Mouse (Mus musculus): ENCODE results near the gene Ccr1.
"Not testable (repeated sequence)": the region's sequence is repeated elsewhere in the genome, so short reads cannot be mapped to it uniquely, and the experiment has no call there.

Gene Ccr1

DNA sequence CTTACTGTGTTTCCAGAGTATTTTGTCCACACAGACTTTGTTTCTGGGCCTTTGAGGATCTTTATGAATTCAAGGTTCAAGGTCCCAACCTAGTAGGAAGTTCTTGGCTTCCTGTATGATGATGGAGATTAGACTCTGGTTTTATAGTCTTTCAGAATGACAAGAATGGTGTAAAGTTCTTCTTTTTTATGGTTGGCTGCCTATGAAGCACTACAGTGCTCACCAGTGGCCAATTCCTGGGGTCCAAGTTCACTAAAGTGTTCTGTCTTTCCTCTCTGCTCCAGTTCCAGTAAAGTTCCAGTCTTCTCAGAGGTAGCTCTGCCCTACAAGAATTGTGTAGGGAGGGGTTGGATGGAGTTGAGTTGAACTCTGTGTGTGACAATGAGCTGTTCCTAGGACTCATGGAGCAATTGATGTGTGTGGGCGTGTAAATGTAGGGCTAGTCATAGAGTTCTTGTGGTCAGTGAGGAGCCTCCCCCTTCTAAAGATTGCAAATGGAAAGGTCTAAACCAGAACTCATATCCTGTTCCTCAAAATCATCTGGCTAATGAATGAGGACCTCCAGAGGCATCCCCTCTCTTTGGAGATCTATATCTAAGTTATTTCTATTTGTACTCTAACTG is at the start of gene Ccr1:
TSS of gene Ccr1 (minus strand) at position 403 of the 623 bp plus-strand sequence.
- DNase-seq: no peak

DNA sequence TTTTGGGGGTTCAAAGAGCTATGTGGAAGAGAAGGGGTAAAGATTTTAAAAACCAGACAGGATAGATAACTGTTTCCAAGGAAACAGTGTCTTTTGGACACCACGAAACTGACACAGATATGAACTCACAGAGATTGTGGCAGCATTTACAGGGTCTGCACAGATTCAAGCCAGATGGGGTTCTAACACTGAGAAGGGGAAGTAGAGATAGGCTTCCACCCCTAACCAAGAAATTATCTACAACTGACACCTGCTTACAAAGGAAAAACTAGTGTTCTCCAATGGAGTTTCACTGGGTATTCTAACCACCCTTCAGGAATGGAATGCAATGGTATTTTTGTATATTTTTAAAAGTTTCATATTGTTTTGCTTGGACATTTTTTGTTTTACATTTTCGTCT is 47.6 kb upstream of the Ccr1 start:
- DNase-seq: no peak

DNA sequence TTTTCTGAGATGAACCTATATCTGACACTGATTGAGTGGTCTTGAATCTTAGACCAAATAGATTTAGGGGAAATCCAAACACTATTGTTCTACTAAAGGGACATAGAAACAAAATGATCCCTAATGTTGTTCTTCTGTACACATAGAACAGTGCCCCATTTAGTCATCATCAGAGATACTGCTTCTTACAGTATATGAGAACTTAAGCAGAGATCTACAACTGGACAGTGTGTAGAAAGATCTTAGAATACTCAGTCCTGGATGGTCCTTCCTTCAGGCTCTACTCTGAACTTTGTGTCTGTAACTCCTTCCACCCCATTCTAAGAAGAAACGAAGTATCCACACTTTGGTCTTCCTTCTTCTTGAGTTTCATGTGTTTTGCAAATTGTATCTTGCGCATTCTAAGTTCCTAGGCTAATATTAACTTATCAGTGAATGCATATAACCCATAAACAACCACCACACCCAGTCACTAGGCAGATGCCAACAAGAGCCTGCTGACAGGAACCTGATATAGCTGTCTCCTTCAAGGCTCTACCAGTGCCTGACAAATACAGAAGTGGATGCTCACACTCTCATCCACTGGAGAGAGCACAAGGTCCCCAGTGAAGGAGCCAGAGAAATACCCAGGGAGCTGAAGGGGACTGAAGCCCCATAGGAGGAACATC is 46.6 kb upstream of the Ccr1 start:
- no peak for DNase-seq

DNA sequence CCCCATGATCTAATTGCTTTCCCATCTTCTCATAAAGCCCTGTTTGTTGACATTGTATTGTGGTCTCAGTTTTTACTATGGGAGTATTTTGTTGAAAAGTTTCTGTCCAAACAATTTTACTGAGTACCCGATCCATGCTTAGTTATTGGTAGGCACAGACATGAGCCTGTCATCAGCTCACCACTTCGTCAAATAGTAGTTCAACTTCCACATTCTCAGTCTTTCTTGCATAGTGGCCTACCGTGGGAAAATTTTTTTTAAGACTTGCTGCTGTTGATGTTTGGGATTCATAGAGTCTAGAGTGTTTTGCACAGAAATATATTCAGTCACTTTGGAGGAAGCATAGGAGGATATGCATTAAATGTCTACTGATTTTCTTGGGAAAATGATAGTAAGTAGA is 44.8 kb upstream of the Ccr1 start:
- DNase-seq: no peak

DNA sequence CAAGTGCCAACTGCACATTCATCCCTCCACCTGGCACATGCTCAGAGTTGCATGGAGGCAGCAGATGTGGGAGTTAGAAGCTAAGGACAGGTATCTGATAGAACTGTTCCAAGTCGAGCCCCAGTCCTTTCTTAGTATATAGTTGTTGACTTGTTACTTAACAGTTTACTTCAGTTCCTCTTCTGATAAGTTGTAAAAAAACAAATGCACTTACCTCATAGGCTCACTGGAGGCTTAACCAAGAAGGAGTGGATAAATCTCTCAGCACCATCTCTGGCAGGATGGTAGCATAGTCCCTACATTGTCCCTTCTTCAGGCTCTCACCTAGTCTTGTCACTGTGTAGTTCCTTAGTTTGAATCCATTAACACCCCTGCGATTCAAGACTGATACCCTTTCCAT is 44.2 kb upstream of the Ccr1 start:
- DNase-seq: no peak

DNA sequence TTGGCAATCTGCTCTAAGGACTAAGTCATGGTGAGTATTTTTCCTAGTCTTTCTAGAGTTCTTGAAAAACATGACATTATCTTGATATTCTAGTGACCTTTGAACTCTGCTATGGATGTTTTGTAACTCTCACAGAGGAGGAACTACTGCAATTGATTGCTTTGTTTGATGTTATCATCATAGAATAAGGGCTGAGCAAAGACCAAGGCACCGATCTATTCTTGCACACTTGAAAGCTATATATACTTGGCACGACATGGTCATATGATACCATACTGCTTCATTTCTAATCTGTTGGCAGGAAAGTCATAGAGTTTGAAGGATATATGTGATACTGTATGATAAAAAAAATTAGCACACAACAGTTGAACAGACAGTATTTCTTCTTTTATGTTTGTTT is 31.3 kb upstream of the Ccr1 start:
- DNase-seq: no peak

DNA sequence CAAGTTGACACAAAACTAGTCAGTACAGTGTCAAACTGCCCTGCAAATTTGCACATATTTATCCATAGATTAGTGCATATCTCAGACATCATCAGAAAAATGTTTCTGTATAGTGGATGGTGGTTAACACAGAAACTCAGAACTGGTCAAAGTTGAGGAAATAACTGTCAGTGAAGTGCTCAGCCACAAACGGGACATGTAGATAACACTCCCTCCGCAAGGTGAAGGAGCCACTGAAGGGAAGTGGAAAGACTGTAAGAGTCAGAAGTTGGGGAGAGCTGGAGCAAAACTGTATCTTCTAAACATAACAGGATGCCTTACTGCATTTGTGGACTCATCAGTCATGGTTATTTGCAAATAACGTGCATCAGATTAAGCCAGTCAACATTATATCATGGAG is 29.2 kb upstream of the Ccr1 start:
- no peak for DNase-seq

DNA sequence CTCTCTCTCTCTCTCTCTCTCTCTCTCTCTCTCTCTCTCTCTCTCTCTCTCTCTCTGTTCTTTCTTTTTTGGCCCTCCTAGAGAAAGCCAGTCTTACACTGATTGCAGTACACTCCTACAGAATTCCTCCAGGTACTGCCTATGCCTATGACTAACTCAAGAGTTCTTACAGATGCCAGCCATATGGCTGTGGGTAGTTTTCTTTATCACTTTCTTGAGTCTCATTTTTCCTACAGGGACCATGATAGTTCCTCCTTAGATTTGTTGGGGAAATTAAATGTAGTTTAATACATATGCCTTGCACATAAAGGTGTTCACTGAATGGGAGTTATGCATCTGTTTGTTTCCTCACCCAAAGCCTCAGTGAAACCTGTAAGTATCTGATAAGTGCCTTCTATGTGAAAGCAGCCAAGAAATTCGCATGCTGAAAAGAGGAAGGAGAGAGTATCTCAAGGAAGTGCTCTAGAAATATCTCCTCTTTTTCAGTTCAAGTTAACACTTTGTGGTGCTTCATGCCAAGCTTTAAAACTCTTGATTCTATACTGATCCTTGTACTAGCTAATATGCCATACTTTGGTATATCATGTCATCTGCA is 22.9 kb upstream of the Ccr1 start:
- no peak for DNase-seq

DNA sequence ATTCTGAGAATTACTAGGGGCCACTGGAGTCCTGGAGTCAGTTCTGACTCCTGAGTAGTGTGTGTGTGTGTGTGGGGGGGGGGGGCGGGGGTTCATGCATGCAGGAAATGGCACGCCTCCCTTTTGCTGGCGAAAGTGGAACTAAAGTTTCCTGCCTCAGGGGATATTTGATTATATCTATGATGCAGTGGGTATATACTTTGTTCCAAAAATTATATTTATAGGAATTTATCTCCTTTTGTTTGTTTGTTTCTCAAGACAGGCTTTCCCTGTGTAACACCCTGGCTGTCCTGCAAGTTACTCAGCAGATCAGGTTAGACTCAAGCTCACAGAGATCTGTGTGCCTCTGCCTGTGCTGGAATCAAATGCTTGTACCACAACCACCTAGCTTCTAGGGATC is 21.2 kb upstream of the Ccr1 start:
- DNase-seq: no peak

DNA sequence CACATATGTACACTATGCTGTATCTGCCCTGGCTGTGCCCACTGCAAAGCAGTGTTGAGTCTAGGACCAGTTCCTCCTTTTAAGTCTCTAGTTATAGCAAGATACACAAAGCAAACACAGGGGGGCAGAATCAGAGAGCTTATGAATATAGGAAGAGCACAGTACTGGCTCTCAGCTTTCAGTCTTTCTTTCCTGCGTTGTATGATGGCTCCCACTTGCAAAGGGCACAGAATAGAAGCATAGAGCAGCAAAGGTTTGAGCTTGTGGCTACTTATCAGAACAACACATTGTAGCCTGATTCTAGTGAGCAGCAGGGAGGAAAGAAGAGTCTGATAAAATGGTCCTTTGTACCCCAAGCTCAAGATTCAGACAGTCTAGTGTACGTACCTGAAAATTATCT is 17.7 kb upstream of the Ccr1 start:
- DNase-seq: no peak

DNA sequence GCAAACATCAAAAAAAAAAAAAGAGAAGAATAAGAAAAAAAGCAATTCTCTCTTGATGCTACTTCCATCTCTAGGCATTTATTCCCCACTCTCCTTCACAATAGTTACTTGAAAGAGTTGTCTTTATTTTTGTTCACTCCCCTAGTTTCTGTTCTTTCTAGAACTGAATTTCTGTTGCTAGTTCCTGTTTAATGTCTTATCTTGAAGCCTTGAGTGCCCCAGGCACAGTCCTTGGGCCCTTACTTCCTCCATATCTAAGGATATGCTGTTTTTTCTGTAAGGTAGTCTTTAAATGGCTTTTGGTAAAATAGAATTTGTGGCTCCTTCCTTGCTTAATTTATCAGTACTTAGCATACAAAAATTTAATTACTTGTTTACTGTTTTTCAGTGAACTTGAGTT is 16.5 kb upstream of the Ccr1 start:
- no peak for DNase-seq

DNA sequence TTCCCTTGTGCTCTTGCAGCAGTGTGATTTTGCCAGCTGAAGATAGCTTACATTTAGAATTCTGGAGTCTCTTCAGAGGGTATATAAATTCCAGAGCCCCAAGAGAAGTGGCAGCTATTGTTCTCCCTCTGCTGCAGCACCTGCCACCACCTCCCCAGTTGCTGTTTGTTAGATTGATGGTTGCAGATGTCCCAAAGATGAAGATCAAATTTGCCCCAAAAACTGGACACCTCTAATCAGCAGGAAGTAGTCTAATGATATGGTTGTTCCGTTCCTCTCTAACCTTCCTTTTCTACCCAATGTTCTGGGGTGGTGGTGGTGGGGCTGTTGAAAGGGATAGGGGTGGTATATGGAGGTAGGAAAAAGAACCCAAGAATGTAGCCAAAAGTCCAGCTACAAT is 14.2 kb upstream of the Ccr1 start:
- DNase-seq: no peak

DNA sequence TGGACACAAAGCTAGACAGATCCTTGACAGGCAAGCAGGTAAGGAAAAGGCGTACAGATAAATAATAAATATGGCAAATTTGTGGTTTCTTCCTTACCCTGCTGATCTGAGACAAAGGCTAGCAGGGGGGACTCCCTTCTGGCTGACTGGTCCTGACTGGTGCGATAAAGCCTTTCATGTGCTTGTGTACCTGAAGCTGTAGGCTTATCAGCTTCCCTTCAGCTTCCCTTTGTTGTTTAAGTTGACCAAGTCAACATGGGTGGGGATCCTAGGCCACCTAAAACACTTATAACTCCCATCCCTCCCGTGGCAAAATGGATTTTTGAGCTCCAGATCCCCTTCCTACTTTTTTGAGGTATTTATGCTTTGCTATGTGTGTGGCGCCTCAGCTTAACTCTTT is 13.4 kb upstream of the Ccr1 start:
- DNase-seq: no peak

DNA sequence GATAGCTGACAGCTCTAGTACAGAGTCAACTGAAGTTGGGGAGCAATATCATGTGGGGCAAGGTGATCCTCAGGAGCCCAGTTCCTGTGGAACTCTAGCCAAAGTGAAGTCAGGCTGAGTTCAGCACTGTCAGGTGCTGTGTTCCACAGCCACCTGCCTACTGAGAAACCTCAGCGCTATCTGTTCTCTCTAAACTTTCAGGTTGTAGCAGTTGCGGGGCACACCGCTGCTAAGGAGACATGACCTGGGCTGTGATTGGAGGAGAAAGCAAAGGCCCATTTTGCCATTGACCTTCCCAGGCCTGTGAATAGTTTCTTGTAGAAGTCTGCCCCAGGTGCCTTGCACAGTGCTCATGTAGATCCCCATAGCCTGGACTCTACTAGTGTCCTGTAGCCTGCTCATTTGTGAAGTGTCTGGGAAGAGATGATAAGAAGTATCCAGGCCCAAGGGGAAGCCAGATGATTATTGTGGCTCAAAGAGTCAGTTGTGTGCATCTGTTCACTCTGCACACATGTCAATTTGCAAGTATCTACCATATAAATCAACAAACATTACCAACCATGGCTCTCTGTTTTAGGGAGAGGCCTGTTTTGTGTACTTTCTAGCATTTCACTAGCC is 12.5 kb upstream of the Ccr1 start:
- DNase-seq: not testable (repeated sequence)

DNA sequence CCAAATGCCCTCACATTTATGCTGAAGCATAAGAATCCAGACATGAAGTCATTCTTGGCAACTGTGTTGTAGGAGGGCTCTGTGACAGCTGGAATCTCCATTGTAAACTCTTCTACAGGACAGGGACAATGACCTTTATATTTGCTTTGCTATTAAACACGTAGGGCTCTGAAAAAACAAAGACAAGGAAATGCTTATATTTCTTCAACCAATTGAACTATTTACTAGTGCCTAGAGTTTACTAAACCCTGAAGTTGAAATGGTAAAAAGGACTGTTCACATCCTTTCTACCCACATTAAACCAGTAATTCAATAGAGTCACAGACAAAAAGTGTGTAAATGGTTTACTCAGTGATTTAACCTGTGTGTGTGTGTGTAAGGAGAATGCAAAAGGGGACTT is 9.8 kb upstream of the Ccr1 start, which contains the start of gene Ccr1l1:
TSS of gene Ccr1l1 (minus strand) at position 101 of the 400 bp plus-strand sequence.
- no peak for DNase-seq

DNA sequence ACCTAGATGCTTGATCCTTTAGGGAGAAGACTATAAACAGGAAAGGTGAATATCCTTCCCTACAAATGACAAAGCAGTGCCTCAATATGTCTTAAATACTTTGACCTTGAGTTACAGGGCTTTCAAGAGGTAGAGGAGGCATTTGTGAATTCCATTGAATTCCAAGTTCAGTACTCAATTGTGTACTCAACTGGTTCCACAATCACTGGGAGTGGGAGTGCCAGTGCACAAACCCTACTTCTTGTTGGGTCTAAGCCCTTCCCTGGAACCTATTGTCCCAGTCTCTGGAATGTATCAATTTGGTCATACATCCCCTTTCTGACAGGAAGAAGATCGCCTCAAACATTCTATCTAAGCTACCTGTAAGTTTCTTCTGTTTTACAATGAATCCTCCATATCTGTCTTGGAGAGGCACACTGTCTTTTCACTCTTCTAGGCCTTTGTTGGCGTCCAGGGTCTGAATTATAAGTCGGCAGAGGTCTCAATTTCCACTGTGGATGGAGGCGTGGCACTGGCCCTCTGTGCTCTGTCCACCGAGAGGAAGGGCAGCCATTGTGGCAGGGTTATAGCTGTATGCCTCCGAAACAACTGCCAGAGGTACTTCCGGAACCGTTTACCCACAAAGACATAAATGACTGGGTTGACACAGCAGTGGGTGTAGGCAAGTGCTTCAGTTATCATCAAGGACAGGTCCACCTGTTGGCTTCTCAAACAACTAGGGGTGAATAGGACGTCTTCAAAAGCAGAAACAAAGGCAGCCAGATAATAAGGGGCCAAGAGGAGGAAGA is 8.6 kb upstream of the Ccr1 start:
- DNase-seq: no peak

DNA sequence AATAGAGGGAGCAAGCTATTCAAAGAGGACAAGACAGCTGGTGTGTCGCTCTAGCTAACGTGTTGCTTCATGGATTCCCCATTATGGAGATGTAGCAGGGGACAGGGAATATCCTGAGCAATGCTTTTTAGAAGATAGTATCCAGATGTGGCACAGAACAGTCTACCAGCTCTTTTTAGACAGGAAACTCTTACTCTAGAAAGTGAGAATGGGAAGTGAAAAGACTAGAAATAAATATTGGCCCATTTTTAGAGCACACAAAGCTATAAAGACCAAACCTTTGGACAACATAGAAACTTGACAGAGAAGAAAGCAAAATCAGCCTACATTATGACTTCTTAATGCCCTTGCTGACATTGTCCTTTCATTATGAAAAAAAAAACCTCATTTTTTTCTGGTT is 7.1 kb upstream of the Ccr1 start:
- no peak for DNase-seq

DNA sequence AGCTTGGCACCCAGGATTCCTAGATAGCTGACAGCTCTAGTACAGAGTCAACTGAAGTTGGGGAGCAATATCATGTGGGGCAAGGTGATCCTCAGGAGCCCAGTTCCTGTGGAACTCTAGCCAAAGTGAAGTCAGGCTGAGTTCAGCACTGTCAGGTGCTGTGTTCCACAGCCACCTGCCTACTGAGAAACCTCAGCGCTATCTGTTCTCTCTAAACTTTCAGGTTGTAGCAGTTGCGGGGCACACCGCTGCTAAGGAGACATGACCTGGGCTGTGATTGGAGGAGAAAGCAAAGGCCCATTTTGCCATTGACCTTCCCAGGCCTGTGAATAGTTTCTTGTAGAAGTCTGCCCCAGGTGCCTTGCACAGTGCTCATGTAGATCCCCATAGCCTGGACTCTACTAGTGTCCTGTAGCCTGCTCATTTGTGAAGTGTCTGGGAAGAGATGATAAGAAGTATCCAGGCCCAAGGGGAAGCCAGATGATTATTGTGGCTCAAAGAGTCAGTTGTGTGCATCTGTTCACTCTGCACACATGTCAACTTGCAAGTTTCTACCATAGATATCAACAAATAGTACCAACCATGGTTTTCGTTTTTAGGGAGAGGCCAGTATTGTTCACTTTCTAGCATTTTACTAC is 1.5 kb downstream of the Ccr1 start:
- DNase-seq: not testable (repeated sequence)

DNA sequence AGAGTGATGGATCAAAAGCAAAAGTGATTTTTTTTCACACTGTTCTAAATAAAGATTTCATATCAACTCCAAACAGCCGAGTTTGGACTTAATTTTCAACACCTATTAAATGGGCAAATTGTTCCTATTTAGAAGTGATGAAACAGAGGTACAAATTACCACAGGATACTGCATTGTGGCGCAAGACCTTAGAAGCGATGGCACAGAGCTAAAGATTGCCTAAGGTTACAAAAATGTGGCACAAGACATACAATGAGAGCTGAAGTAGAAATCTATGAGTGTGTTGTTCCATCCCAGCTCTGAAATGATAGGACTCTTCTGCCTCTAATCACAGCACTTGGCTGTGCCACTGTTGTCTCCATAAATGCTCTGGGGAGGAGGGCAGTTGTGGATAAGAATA is 3.7 kb downstream of the Ccr1 start:
- no peak for DNase-seq

DNA sequence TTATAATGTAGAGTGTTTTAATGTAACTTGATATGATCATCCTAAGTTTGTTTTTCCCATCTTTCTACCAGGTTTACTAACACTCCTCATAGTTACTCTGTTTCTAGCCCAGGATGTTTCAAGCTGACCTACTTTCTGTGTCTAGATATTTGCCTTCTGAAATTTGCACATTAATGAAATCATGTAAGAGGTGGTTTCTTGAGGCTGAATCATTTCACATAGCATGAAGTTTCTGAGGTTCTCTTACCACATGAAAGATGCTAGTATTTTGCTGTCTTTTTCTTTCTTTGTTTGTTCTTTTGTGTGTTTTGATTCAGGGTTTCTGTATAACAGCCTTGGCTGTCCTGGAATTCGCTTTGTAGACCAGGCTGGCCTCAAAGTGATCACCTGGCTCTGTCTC is 8.3 kb downstream of the Ccr1 start:
- DNase-seq: no peak

DNA sequence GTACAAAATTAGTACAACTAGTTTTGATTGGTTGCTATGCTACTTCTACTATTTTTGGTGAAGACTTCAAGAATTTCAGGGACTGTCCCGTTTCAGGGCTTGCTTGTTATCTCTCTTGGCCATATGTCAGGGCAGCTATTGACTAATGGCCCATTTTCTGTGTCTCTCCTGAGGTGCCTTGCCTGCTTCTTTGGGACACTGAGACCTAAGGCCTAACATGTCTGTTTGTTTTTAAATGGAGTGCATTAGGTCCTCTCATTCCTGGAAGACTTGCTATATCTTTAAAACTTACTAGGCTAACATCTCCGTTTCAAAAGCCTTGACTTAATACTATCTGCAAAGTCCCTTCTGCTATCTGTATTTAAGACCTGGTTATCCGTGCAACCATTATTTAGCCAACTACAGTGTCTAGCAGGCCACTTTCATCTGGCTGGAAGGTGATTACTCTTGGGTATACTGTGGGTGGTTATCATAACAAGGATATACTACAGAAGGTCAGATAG is 10.5 kb downstream of the Ccr1 start:
- no peak for DNase-seq

DNA sequence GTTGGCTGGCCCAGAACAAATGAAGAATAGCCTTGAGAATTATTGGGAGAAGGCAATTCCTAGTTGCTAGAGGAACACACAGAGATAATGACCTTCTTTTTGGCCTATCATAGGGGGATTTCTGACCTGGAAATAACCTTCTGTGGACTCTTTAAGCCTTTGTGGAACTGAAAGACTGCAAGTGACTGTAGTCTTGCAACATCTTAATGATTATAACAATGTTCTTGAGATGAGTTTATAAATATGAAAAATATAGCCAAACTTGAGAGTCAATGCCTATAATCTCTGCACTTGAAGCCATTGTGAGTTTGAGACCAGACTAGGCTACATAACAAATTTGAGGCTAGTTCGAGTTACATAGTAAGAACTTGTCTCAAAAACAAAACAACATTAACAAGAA is 11.6 kb downstream of the Ccr1 start:
- DNase-seq: no peak

DNA sequence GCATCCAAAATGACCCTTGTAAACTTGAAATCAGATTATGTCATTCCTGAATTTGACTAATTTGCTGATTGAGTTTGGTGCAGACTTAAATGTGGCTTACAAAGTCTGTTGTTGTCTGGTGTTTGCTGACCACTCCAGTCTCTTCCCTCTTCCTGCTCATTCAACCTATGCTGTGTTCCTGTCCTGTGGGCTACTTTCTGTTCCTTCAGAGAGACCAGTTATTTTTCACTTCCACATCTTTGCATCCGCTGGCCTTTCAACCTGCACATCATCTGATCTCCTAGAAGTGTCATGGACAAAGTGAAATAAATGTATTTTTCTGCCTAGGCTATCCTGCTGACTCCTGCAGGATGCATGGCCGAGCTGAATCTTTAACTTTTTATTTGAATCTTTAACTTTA is 14.9 kb downstream of the Ccr1 start:
- no peak for DNase-seq

Data from kidney, postnatal 14 days (tissue).